Mouse (Mus musculus) heart, embryonic 11.5 days (tissue): ENCODE results near the gene Enox2. TPM values are rescaled to one million over a fixed set of nuclear protein-coding genes. Genes with fewer than 3 reads are reported as not detected.

ENCODE experiments used
- ATAC-seq: fragments of 200-750 bp; cut with Nextera tagmentation; replicated peaks from 2 replicates; pipeline ENCODE4 v1.8.0; 2017; ENCODE audit warnings: moderate library complexity; ENCODE audit not compliant: insufficient number of reproducible peaks, low FRiP score, low TSS enrichment
- H3K27ac ChIP-seq: fragments of 300-500 bp; sonication (generic); 2 replicates; pipeline ENCODE4 v1.5.1; 2014; ENCODE audit warnings: mild to moderate bottlenecking, low read depth, low read length
- H3K27me3 ChIP-seq: fragments of 300-500 bp; sonication (generic); 2 replicates; pipeline ENCODE4 v1.6.1; 2014; ENCODE audit warnings: mild to moderate bottlenecking, low read length, mixed read lengths; ENCODE audit not compliant: control insufficient read depth, insufficient read depth
- H3K36me3 ChIP-seq: fragments of 300-500 bp; sonication (generic); 2 replicates; pipeline ENCODE4 v1.6.1; 2014; ENCODE audit warnings: mild to moderate bottlenecking, low read length, moderate library complexity, mixed read lengths; ENCODE audit not compliant: control insufficient read depth, insufficient read depth
- H3K4me1 ChIP-seq: fragments of 300-500 bp; sonication (generic); 2 replicates; pipeline ENCODE4 v1.6.1; 2014; ENCODE audit warnings: low read length; ENCODE audit not compliant: control insufficient read depth, insufficient read depth
- H3K4me2 ChIP-seq: fragments of 300-500 bp; sonication (generic); 2 replicates; pipeline ENCODE4 v1.6.1; 2014; ENCODE audit warnings: mild to moderate bottlenecking, moderate library complexity
- H3K4me3 ChIP-seq: fragments of 300-500 bp; sonication (generic); 2 replicates; pipeline ENCODE4 v1.5.1; 2014; ENCODE audit warnings: low read depth, low read length
- H3K9ac ChIP-seq: fragments of 300-500 bp; sonication (generic); 2 replicates; pipeline ENCODE4 v1.6.1; 2014; ENCODE audit warnings: mild to moderate bottlenecking, low read depth, low read length, moderate library complexity
- H3K9me3 ChIP-seq: fragments of 300-500 bp; sonication (generic); replicated peaks from 2 replicates; pipeline ENCODE4 v1.6.1; 2016; ENCODE audit warnings: low read length; ENCODE audit not compliant: control insufficient read depth
- WGBS: fragments of 180-500 bp; shearing (Covaris S2); extraction: QIAGEN DNeasy Blood & Tissue Kit; methylation state at CpG from one replicate; pipeline ENCODE4 v1.1.7; 2014; ENCODE audit not compliant: insufficient replicate concordance; 5-methylcytosine and 5-hydroxymethylcytosine counted together
- polyA plus RNA-seq: library from polyadenylated mRNA; unstranded; fragments of >200 nt; fragmentation: Nextera tagmentation; extraction: Ambion mirVana; gene quantifications from 2 replicates; pipeline ENCODE4 v1.2.1, GENCODE M21; 2014

Enox2 gene
- polyA plus RNA-seq, result 6.6 and 7.4 TPM in 2 replicates

DNA sequence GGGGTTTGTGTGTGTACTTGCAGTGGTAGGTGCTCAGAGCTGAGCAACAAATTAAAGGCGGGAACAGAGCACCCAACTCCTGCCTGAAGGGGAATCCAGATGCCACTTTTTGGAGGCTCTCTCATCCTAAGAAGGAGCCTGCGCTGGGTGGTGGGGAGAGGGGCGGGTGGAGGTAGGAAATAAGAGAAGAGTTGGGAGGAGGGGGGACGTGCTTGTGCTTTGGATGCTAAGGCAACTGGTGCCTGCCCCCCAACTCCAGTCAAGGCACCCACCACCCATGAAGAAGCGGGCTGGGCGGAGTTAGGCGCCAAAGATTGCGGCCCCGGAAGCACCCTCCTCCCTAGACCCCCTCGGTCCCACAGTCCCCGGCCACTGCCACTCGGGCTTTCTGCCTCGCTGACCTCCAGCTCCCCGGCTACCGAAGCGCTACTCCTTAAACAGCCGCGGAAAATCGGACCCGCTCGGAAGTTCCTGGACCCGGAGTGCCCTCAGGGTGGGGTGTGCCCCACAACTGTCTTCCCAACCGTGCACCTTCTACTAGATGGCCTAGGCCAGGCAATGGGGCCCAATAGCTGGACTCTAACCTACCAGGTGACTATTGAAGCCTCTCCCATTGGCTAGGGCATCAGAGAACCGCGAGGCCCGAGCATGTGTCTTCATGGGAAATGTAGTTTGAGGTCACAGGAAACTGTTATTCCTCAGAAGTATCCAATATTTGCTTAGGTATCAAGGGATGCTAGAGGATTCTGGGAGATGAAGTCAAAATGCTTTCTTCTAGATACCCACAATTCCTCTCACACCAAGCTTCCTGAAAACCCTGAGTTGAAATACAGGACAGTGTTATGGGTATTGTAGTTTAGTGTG, at the start of gene Enox2:
Gene Enox2 (minus strand): TSS at position 560 of the 864 bp plus-strand sequence.
- Histone ChIP-seq H3K4me3 (peak within 1 kb of the TSS; percentile 53), H3K27ac (no peak within 1 kb of the TSS), H3K9me3 (no peaks in the 10 kb centered on the region), H3K27me3 (no peaks in the 10 kb centered on the region), H3K36me3 (no peaks in the 10 kb centered on the region), H3K4me1 (no peaks in the 10 kb centered on the region), H3K9ac (peak within 1 kb of the TSS; percentile 75), H3K4me2 (peak within 1 kb of the TSS; percentile 62)
- WGBS, result 22% methylated on average over 23 of the region's 26 CpGs
- ATAC-seq, result peak; percentile 100

DNA sequence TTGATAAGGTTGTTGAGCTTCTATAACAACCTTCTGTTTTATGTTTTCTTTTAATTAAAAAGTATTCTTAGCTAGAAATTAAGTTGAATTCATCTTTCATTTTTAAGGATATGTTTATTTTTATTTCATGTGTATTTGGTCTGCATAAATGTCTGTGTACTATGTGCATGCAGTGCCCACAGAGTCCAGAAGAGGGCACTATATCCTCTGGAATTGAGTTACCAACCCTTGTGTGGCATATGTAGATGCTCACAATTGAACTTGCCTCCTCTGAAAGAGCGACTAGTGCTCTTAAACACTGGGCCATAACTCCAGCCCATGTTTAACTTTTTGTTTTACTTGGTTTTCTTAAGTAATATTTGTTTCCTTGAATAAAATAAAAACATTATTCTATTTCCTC, 21.4 kb upstream of the Enox2 start:
- H3K36me3 ChIP-seq, result no peaks in the 10 kb centered on the region
- H3K9ac ChIP-seq, result no peak overlapping the region
- H3K9me3 ChIP-seq, result no peaks in the 10 kb centered on the region
- no peak overlapping the region for H3K27ac ChIP-seq
- no peaks in the 10 kb centered on the region for H3K4me1 ChIP-seq
- 32% methylated on average over 1 of the region's 1 CpGs for whole genome bisulfite sequencing
- no peak overlapping the region for H3K4me2 ChIP-seq
- ATAC-seq, result no peak
- no peak overlapping the region for H3K4me3 ChIP-seq
- no peaks in the 10 kb centered on the region for H3K27me3 ChIP-seq

DNA sequence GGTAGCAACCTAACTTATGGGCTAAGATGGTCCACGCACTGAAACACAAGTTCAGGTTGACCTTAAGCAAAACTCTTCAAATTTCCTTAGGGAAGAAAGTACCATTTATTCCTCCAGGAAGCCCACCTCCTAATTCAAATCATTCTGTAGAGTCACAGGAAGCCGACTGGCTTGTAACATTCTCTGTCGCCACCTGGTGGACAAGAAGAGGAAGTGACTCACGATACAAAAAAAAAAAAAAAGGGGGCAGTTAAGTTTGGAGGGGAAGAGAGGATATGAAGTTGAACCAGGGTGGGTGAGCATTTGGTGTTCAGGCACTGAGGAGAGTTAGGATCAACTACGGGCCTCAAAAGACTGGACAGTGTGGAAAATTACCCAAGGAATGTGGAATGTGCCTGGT, 18.6 kb upstream of the Enox2 start:
- WGBS, result 13% methylated on average over 5 of the region's 5 CpGs
- H3K4me2 ChIP-seq, result no peak overlapping the region
- no peak overlapping the region for H3K9ac ChIP-seq
- H3K4me3 ChIP-seq, result no peak overlapping the region
- H3K27ac ChIP-seq, result no peak overlapping the region
- no peaks in the 10 kb centered on the region for H3K4me1 ChIP-seq
- no peaks in the 10 kb centered on the region for H3K9me3 ChIP-seq
- no peaks in the 10 kb centered on the region for H3K36me3 ChIP-seq
- ATAC-seq, result no peak
- H3K27me3 ChIP-seq, result no peaks in the 10 kb centered on the region

DNA sequence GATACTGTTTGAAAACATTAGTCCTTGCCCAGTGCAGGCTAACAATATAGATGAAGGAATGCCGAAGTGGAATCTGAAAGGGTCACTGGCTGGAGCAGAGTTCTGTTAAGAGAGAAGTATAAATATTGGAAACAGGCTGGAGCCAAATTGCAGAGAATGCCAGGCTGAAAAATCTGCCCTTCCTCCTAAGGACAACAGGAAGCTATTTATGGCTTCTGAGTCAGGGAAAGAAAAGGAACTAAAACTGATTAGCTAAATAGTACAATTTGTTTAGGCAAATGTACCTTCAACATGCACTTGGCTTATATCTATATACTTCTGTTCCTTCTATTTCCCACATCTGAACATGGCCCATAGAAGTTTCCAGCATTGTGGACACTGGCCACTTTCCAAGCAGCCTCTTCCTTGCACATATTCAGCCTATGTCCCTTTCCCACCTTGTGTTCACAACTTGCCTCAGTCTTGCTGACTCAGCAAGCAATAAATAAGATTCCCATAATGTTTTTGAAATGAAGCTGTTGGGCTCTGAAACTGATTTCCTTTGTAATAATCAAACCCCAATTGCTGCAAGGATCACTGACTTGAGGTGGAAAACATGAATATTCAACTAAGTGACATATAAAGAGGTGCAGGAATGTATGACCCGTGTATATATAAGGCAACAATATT, 8.0 kb downstream of the Enox2 start:
- ATAC-seq, result no peak
- H3K4me2 ChIP-seq, result no peak overlapping the region
- H3K27ac ChIP-seq, result no peak overlapping the region
- no peaks in the 10 kb centered on the region for H3K4me1 ChIP-seq
- WGBS, result 74% methylated on average over 2 of the region's 2 CpGs
- no peak overlapping the region for H3K9ac ChIP-seq
- no peak overlapping the region for H3K4me3 ChIP-seq
- H3K27me3 ChIP-seq, result no peaks in the 10 kb centered on the region
- no peaks in the 10 kb centered on the region for H3K36me3 ChIP-seq
- no peaks in the 10 kb centered on the region for H3K9me3 ChIP-seq

DNA sequence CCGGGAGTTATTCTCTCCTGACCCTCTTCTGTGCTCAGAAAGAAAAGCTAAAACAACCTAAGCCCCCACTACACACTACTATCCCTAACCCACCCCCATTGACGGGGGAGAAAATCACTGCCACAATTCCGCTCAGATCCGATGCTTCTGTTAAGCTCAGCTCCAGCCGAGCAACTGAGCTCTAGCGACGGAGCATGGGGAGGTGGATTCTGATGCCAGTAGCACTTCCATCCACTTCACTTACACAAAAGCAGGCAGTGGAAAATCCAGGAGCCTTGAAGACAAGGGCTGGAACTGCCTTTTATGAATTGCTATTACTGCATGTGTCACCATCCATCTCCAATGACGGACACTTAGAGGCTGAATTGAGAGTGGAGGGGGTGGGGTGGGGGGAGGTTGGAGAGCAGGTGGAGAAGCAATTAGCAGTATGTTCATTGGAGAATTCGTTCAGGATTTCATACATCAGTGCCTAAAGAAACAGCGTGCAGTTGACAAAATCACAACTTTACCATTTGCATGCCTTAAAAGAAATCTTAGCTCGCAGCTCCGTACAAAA, 14.5 kb downstream of the Enox2 start:
- Histone ChIP-seq H3K27ac (no peak overlapping the region), H3K36me3 (no peaks in the 10 kb centered on the region), H3K9me3 (no peaks in the 10 kb centered on the region), H3K27me3 (no peaks in the 10 kb centered on the region), H3K4me1 (no peaks in the 10 kb centered on the region), H3K4me3 (no peak overlapping the region), H3K9ac (no peak overlapping the region), H3K4me2 (no peak overlapping the region)
- WGBS, result 68% methylated on average over 12 of the region's 12 CpGs
- no peak for ATAC-seq

DNA sequence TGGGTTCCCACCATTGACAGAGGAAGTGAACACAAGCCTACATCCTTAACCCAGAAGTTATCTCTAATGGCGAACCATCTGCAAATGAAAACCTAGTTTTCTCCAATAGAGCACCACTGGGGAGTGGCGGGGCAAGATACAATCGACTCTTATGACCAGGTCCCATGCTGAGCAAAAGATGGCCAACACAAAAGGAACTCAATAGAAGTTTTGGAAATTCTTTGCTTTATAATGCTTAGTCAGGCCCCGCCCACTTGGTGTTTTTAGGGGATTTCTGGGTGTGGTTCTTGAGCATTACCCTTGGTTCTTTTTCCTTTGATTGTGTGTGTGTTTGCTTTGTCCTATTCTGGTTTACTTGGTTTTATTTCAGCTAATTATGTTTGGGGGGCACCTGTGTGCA, 37.2 kb downstream of the Enox2 start:
- Histone ChIP-seq H3K9ac (no peak overlapping the region), H3K4me1 (no peaks in the 10 kb centered on the region), H3K27me3 (no peaks in the 10 kb centered on the region), H3K4me2 (no peak overlapping the region), H3K4me3 (no peak overlapping the region), H3K36me3 (no peaks in the 10 kb centered on the region), H3K9me3 (no peaks in the 10 kb centered on the region), H3K27ac (no peak overlapping the region)
- 81% methylated on average over 4 of the region's 4 CpGs for WGBS
- no peak for ATAC-seq

DNA sequence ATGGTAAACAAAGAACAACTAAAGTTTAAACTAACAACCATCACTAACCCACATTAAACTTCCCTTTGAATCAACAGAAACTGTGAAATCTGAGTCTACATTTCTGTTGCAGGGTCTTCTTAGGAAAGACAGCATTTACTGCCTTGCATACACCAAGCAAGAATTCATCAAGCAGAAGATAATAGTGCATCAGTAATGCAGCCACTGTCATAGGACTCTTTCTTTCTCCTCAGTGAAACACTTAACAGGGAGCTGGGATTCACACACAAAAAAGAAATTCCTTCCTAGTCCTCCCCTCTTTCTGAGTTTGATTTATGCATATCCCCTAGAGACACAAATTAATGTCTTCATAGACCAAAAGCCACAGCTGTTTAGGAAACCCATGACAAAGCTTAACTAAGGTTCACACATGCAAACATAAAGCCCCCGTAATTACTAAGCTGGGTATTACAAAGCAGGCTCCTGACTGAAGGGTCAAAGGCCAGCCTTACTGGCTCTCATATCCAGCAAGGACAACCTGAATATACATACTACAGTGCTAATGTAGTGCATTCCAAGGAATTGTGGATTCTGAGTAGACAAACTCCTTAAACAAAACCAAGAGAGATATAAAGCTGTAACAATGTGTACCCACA, 62.1 kb downstream of the Enox2 start:
- H3K4me1 ChIP-seq, result no peaks in the 10 kb centered on the region
- 71% methylated on average over 1 of the region's 1 CpGs for WGBS
- no peak overlapping the region for H3K4me2 ChIP-seq
- H3K36me3 ChIP-seq, result no peaks in the 10 kb centered on the region
- no peak for ATAC-seq
- no peaks in the 10 kb centered on the region for H3K27me3 ChIP-seq
- H3K9ac ChIP-seq, result no peak overlapping the region
- no peaks in the 10 kb centered on the region for H3K9me3 ChIP-seq
- H3K27ac ChIP-seq, result no peak overlapping the region
- no peak overlapping the region for H3K4me3 ChIP-seq

DNA sequence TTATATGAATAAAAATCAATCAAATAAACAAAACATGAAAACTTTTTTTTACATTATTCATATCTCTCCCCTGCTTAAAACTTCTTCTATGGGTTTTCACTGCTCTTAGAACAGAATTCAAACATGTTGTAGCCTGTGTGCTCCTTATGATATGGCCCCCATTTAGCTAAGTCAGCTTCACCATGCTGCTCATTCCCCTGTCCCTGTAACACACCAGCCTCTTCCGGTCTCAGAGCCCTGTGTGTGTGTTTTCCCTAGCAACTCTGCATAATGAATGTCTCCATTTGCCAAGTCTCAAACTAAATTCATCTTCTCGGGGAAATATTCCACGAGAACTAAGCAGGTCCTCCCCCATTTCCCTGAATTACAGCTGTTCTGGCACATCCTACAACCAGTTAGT, 71.6 kb downstream of the Enox2 start:
- Histone ChIP-seq H3K4me1 (no peaks in the 10 kb centered on the region), H3K27me3 (no peaks in the 10 kb centered on the region), H3K4me3 (no peak overlapping the region), H3K27ac (no peak overlapping the region), H3K36me3 (no peaks in the 10 kb centered on the region), H3K9me3 (no peaks in the 10 kb centered on the region), H3K9ac (no peak overlapping the region), H3K4me2 (no peak overlapping the region)
- WGBS, result 73% methylated on average over 3 of the region's 3 CpGs
- ATAC-seq, result no peak
